Mouse (Mus musculus) MEL (cell line): ENCODE results near the gene Hs6st1. TPM values are rescaled to one million over a fixed set of nuclear protein-coding genes. Genes with fewer than 3 reads are reported as not detected.

Experiments used
- DNase-seq: peaks from one replicate; pipeline ENCODE4 v3.0.0; 2011; ENCODE audit warnings: low read depth, low spot score
- H3K27ac ChIP-seq: 2 replicates; pipeline ENCODE4 v1.5.1; 2012; ENCODE audit warnings: low read depth, mild to moderate bottlenecking, control low read depth, low read length, moderate library complexity; ENCODE audit not compliant: control insufficient read depth
- H3K27me3 ChIP-seq, 2 experiments: fragments of 150-350 bp in 1 of 2; sonication (generic) in 1 of 2; 2 replicates each; pipeline ENCODE4 v1.6.1; 2012; ENCODE audit warnings: low read length in 2 of 2, mild to moderate bottlenecking in 2 of 2, improper control_type of control experiment in 1 of 2, moderate library complexity in 1 of 2; ENCODE audit not compliant: insufficient read depth in 2 of 2, control insufficient read depth in 1 of 2
- H3K36me3 ChIP-seq, 2 experiments: 2 replicates each; pipeline ENCODE4 v1.6.1; 2012 to 2014; ENCODE audit warnings: low read length in 2 of 2, improper control_type of control experiment in 1 of 2, inconsistent platforms in 1 of 2, mild to moderate bottlenecking in 1 of 2; ENCODE audit not compliant: insufficient read depth in 2 of 2, control insufficient read depth in 1 of 2
- H3K4me1 ChIP-seq, 2 experiments: fragments of 150-350 bp in 1 of 2; sonication (generic) in 1 of 2; 2 replicates each; pipeline ENCODE4 v1.6.1; 2012; ENCODE audit warnings: low read length in 2 of 2, improper control_type of control experiment in 1 of 2, mild to moderate bottlenecking in 1 of 2; ENCODE audit not compliant: insufficient read depth in 2 of 2, control insufficient read depth in 1 of 2
- H3K4me3 ChIP-seq, 2 experiments: fragments of 150-350 bp in 1 of 2; sonication (generic) in 1 of 2; 2 replicates each; pipeline ENCODE4 v1.5.1; 2012; ENCODE audit warnings: low read depth in 2 of 2, low read length in 2 of 2, mild to moderate bottlenecking in 2 of 2, moderate library complexity in 2 of 2, control low read depth in 1 of 2, improper control_type of control experiment in 1 of 2; ENCODE audit not compliant: control insufficient read depth in 1 of 2, insufficient read depth in 1 of 2
- H3K79me2 ChIP-seq: 2 replicates; pipeline ENCODE4 v1.6.1; 2012; ENCODE audit warnings: mild to moderate bottlenecking, low read length, moderate library complexity; ENCODE audit not compliant: control insufficient read depth, poor library complexity, insufficient read depth
- H3K9ac ChIP-seq: 2 replicates; pipeline ENCODE4 v1.6.1; 2012; ENCODE audit warnings: low read depth, mild to moderate bottlenecking, control low read depth, low read length, moderate library complexity; ENCODE audit not compliant: control insufficient read depth, poor library complexity, severe bottlenecking
- H3K9me3 ChIP-seq: fragments of 150-350 bp; sonication (generic); replicated peaks from 2 replicates; pipeline ENCODE4 v1.6.1; 2012; ENCODE audit warnings: mild to moderate bottlenecking, low read length, improper control_type of control experiment, moderate library complexity; ENCODE audit not compliant: insufficient read depth
- CTCF ChIP-seq, 3 experiments: IDR thresholded peaks in 2 of 3; conservative IDR thresholded peaks in 1 of 3; 2 replicates each; pipeline ENCODE4 v1.5.1; 2011 to 2012; ENCODE audit warnings: low read length in 3 of 3, low read depth in 2 of 3, mild to moderate bottlenecking in 2 of 3, improper control_type of control experiment in 1 of 3, inconsistent platforms in 1 of 3, mixed read lengths in 1 of 3, moderate library complexity in 1 of 3; ENCODE audit not compliant: control insufficient read depth in 1 of 3, insufficient read depth in 1 of 3, poor library complexity in 1 of 3, severe bottlenecking in 1 of 3
- ELF1 ChIP-seq: IDR thresholded peaks from 2 replicates; pipeline ENCODE4 v1.6.1; 2014; ENCODE audit warnings: low read depth, mild to moderate bottlenecking, inconsistent platforms, low read length, improper control_type of control experiment, moderate library complexity
- EP300 ChIP-seq, 2 experiments: IDR thresholded peaks; 2 replicates each; pipeline ENCODE4 v1.6.1; 2011; ENCODE audit warnings: improper control_type of control experiment in 2 of 2, low read length in 2 of 2, low read depth in 1 of 2, mild to moderate bottlenecking in 1 of 2
- ETS1 ChIP-seq: IDR thresholded peaks from 2 replicates; pipeline ENCODE4 v1.6.1; 2012; ENCODE audit warnings: low read depth, mild to moderate bottlenecking, inconsistent platforms, low read length, improper control_type of control experiment, moderate library complexity
- GATA1 ChIP-seq: IDR thresholded peaks from 2 replicates; pipeline ENCODE4 v1.6.1; 2011; ENCODE audit warnings: low read depth, low read length, improper control_type of control experiment
- KAT2A ChIP-seq: conservative IDR thresholded peaks from 2 replicates; pipeline ENCODE4 v1.6.1; 2012; ENCODE audit warnings: low read depth, low read length, improper control_type of control experiment, inconsistent platforms
- MAZ ChIP-seq: IDR thresholded peaks from 2 replicates; pipeline ENCODE4 v1.6.1; 2012; ENCODE audit warnings: low read depth, mild to moderate bottlenecking, inconsistent platforms, low read length, improper control_type of control experiment
- MXI1 ChIP-seq: IDR thresholded peaks from 2 replicates; pipeline ENCODE4 v1.6.1; 2011; ENCODE audit warnings: mild to moderate bottlenecking, low read depth, low read length, improper control_type of control experiment
- MYC ChIP-seq: IDR thresholded peaks from 2 replicates; pipeline ENCODE4 v1.6.1; 2011; ENCODE audit warnings: low read depth, mild to moderate bottlenecking, low read length, improper control_type of control experiment, moderate library complexity
- POLR2AphosphoS2 ChIP-seq: IDR thresholded peaks from 2 replicates; pipeline ENCODE4 v1.6.1; 2011; ENCODE audit warnings: low read length, improper control_type of control experiment
- SIN3A ChIP-seq: IDR thresholded peaks from 2 replicates; pipeline ENCODE4 v1.6.1; 2012; ENCODE audit warnings: low read length, improper control_type of control experiment, inconsistent platforms
- TAL1 ChIP-seq: IDR thresholded peaks from 2 replicates; pipeline ENCODE4 v1.6.1; 2012; ENCODE audit warnings: mild to moderate bottlenecking, inconsistent platforms, low read length, moderate library complexity, mixed read lengths
- TCF12 ChIP-seq: IDR thresholded peaks from 2 replicates; pipeline ENCODE4 v1.6.1; 2014; ENCODE audit warnings: low read depth, mild to moderate bottlenecking, inconsistent platforms, low read length, improper control_type of control experiment, moderate library complexity
- UBTF ChIP-seq: IDR thresholded peaks from 2 replicates; pipeline ENCODE4 v1.6.1; 2012; ENCODE audit warnings: low read depth, mild to moderate bottlenecking, inconsistent platforms, low read length, improper control_type of control experiment, moderate library complexity, borderline replicate concordance; ENCODE audit not compliant: insufficient read depth
- USF2 ChIP-seq, 2 experiments: IDR thresholded peaks; 2 replicates each; pipeline ENCODE4 v1.6.1; 2011 to 2012; ENCODE audit warnings: improper control_type of control experiment in 2 of 2, low read length in 2 of 2, borderline replicate concordance in 1 of 2, inconsistent platforms in 1 of 2, low read depth in 1 of 2, mild to moderate bottlenecking in 1 of 2; ENCODE audit not compliant: insufficient read depth in 1 of 2
- ZNF384 ChIP-seq: IDR thresholded peaks from 2 replicates; pipeline ENCODE4 v1.6.1; 2012; ENCODE audit warnings: low read depth, mild to moderate bottlenecking, inconsistent platforms, low read length, improper control_type of control experiment
- polyA plus RNA-seq, 2 experiments: library from polyadenylated mRNA; stranded (reverse) in 1 of 2; unstranded in 1 of 2; fragments of >175 nt in 1 of 2; fragments of >200 nt in 1 of 2; gene quantifications; 2 replicates each; pipeline versions ENCODE4 v1.2.1 to v1.2.4; 2012; ENCODE audit warnings: low replicate concordance in 2 of 2, low read depth in 1 of 2; ENCODE audit not compliant: insufficient read length in 2 of 2, insufficient read depth in 1 of 2, missing spikeins in 1 of 2
- total RNA-seq: library from RNA; depleted of rRNA; stranded (reverse); fragments of 300-350 nt; gene quantifications from 2 replicates; pipeline ENCODE4 v1.2.3, GENCODE M21; 2012

Hs6st1 gene
- total and polyA plus RNA-seq, 3 experiments: 33.0 to 52.0 (median 45.7) TPM

DNA sequence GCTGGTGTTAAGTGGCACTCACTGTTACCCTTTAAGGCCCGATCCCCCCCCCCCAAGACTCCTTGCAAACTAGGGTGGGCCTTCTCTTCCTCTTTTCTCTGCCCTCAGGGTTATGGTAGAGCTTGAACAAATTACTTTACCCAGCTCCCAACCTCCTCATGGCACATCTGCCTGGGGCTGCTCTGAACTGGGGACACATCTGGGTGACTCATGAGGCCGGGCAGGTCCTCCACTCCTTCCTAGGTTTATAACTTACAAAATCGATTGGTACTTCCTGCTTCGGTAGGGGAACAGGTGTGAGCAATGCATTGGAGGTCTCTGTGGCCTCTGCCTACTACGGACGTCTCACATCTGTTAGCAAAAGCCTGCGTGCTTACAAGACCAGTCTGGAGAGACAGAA is 3.0 kb downstream of the Hs6st1 start:
- TF ChIP-seq MAZ (no peak), MYC (no peak), ELF1 (peak; percentile 30; the same call in 1 of the 2 replicates)
- TF ChIP-seq, all 39 proteins: peak for 1
- Histone ChIP-seq H3K9ac (peak overlapping the region; percentile 78), H3K4me3 (peak overlapping the region; percentile 83 to 94), H3K36me3 (peaks cover 3 to 21% of the 10 kb centered on the region in 2 experiments), H3K9me3 (no peaks in the 10 kb centered on the region), H3K79me2 (peaks cover 77% of the 10 kb centered on the region), H3K4me1 (peaks cover 12 to 44% of the 10 kb centered on the region in 2 experiments), H3K27me3 (no peaks in the 10 kb centered on the region), H3K27ac (peak overlapping the region; percentile 12; the same call in 1 of the 2 replicates)
- DNase-seq: peak; percentile 59

GRCm38 (mm10) chr1:36071611-36072010 is 3.4 kb downstream of the Hs6st1 start:
- no peak for DNase-seq
- Histone ChIP-seq H3K4me1 (peaks cover 12 to 39% of the 10 kb centered on the region in 2 experiments), H3K36me3 (peaks cover 3 to 20% of the 10 kb centered on the region in 2 experiments), H3K27me3 (no peaks in the 10 kb centered on the region), H3K27ac (no peak overlapping the region; the same call in 1 of the 2 replicates), H3K9ac (peak overlapping the region; percentile 78), H3K4me3 (peak overlapping the region; percentile 83 to 94), H3K79me2 (peaks cover 80% of the 10 kb centered on the region), H3K9me3 (no peaks in the 10 kb centered on the region)
- TF ChIP-seq ETS1 (no peak), CTCF (IDR thresholded peaks at IDR 0.05 in 2 of 3, conservative IDR thresholded peaks at IDR 0.05 in 1 of 3; ENCODE audit: control insufficient read depth in 1 of 3, insufficient read depth in 1 of 3, low read depth in 2 of 3, low read length in 3 of 3, poor library complexity in 1 of 3, severe bottlenecking in 1 of 3) (no peak), ZNF384 (no peak), USF2 (IDR thresholded peaks at IDR 0.05; ENCODE audit: borderline replicate concordance in 1 of 2, insufficient read depth in 1 of 2, low read depth in 1 of 2, low read length in 2 of 2) (no peak)

- peak overlapping the region; percentile 16; the same call in 1 of the 2 replicates for H3K27ac ChIP-seq
- peaks cover 8 to 32% of the 10 kb centered on the region in 2 experiments for H3K4me1 ChIP-seq
- H3K79me2 ChIP-seq: peaks cover 85% of the 10 kb centered on the region
- H3K9me3 ChIP-seq: no peaks in the 10 kb centered on the region
- peaks cover 3 to 19% of the 10 kb centered on the region in 2 experiments for H3K36me3 ChIP-seq
- H3K4me3 ChIP-seq: peak overlapping the region; percentile 8 to 34; a peak in 3 of 4 replicates
- DNase-seq: peak; percentile 39
- no peaks in the 10 kb centered on the region for H3K27me3 ChIP-seq
- peak overlapping the region; percentile 4 for H3K9ac ChIP-seq
- TF ChIP-seq TAL1: peak; percentile 50
- TF ChIP-seq POLR2AphosphoS2: no peak
- TF ChIP-seq ETS1: 0 out of 2 replicates have a peak, but pooled peaks have one; percentile 27
- peak; percentile 49; the same call in 1 of the 2 replicates for TF ChIP-seq SIN3A
- peak in 1 of 2 experiments; percentile 46; a peak in 2 of 4 replicates for TF ChIP-seq EP300 (IDR thresholded peaks at IDR 0.05; ENCODE audit: low read depth in 1 of 2, low read length in 2 of 2)
- TF ChIP-seq MXI1: peak; percentile 57; the same call in 1 of the 2 replicates
- TF ChIP-seq GATA1: peak; percentile 53
- no peak for TF ChIP-seq UBTF
- TF ChIP-seq TCF12: peak; percentile 61; the same call in 1 of the 2 replicates
- no peak for TF ChIP-seq KAT2A
- TF ChIP-seq, all 39 proteins: peak for 7
These were observed 4.7 kb downstream of the Hs6st1 start for GRCm38 (mm10) chr1:36072588-36073556.
